Mouse (Mus musculus) hindbrain, embryonic 12.5 days (tissue): ENCODE measurements at regions not wholly inside any gene's neighbourhood (a gene's known extent, or its start where the extent isn't known, plus 50 kb on each side); places are given as distances from the start of the nearest gene placed in this dataset.

Experiments used
- ATAC-seq: fragments of 200-750 bp; cut with Nextera tagmentation; 2 replicates; pipeline ENCODE4 v1.8.0; 2017; ENCODE audit warnings: moderate TSS enrichment; ENCODE audit not compliant: low FRiP score
- H3K27ac ChIP-seq: fragments of 300-500 bp; sonication (generic); 2 replicates; pipeline ENCODE4 v1.5.1; 2016; ENCODE audit warnings: mild to moderate bottlenecking
- H3K27me3 ChIP-seq: fragments of 300-500 bp; sonication (generic); 2 replicates; pipeline ENCODE4 v1.6.1; 2016; ENCODE audit warnings: mild to moderate bottlenecking
- H3K36me3 ChIP-seq: fragments of 300-500 bp; sonication (generic); 2 replicates; pipeline ENCODE4 v1.6.1; 2016; ENCODE audit warnings: mild to moderate bottlenecking
- H3K4me1 ChIP-seq: fragments of 300-500 bp; sonication (generic); 2 replicates; pipeline ENCODE4 v1.6.1; 2016
- H3K4me2 ChIP-seq: fragments of 300-500 bp; sonication (generic); replicated peaks from 2 replicates; pipeline ENCODE4 v1.6.1; 2016; ENCODE audit warnings: mild to moderate bottlenecking
- H3K4me3 ChIP-seq: fragments of 300-500 bp; sonication (generic); 2 replicates; pipeline ENCODE4 v1.5.1; 2016; ENCODE audit warnings: mild to moderate bottlenecking
- H3K9ac ChIP-seq: fragments of 300-500 bp; sonication (generic); 2 replicates; pipeline ENCODE4 v1.6.1; 2016; ENCODE audit warnings: mild to moderate bottlenecking, moderate library complexity
- H3K9me3 ChIP-seq: fragments of 300-500 bp; sonication (generic); replicated peaks from 2 replicates; pipeline ENCODE4 v1.6.1; 2016; ENCODE audit warnings: mild to moderate bottlenecking
- WGBS: fragments of 180-500 bp; shearing (Covaris S2); methylation state at CpG from one replicate; pipeline ENCODE4 v1.1.7; 2016; 5-methylcytosine and 5-hydroxymethylcytosine counted together

DNA sequence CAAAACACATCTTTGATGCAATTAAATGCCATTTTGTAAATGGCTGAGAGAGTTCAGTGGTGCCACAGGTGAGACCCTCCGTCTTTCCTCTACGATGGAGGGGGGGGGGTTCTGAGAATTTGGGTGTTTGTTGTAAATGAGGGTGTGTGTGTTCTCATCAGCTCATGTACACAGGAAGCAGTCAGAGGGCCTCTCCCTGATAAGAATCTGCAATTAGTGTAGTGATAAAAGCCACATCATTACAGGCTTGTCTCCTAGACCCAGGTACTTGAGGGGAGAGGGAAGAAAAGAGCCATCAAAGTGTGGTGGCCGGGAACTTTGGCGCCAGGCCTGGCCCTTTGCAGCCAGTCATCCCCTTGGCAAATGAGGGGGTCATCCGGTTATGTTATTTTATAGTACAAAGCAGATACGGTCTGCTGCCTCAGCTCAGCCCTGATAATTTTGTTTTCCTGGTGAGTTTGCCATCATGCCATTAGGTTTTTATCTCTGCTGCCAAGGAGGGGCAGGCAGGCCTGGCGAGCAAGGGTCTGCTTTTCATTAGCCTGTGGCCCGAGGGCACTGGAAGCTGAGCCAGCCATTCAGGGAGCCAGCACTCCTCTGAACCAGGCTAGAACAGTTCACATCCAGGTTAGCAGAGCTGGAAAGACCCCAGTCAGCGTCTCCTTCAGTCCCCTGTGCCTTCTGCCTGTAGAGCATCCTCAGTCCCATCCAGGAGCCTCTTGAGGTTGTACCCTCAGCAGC, 59.7 kb downstream of the H2al1j start:
- Histone ChIP-seq H3K4me3 (no peak overlapping the region), H3K27ac (no peak overlapping the region), H3K36me3 (no peaks in the 10 kb centered on the region), H3K9me3 (no peaks in the 10 kb centered on the region), H3K27me3 (peaks cover 12% of the 10 kb centered on the region; the same call in 1 of the 2 replicates), H3K4me1 (0 out of 2 replicates have a peak, but pooled peaks cover 2% of the 10 kb centered on the region), H3K4me2 (no peak overlapping the region), H3K9ac (no peak overlapping the region)
- ATAC-seq: no peak
- WGBS: 75% methylated on average over 9 of the region's 9 CpGs

DNA sequence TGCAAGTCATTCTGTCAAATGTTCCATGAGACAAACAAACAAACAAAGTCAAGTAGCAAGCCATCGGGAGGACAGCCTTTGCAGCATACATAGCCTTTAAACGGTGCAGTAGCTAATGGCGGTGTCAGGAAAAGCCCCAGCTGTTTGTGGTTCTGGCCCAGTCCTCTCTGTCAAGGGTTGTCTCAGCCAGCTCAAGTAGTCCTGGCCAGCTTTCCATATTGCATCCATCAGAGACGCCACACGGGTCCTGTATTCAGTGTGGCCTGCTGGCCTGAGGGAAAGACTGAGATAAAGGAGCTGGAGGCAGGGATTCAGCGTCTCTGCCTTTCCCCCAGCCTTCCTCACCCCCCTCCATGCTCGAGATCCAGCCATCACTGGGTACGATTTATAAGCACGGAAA, 61.2 kb downstream of the H2al1j start:
- ATAC-seq: no peak
- H3K36me3 ChIP-seq: no peaks in the 10 kb centered on the region
- no peak overlapping the region for H3K4me3 ChIP-seq
- H3K27ac ChIP-seq: no peak overlapping the region
- no peak overlapping the region for H3K9ac ChIP-seq
- H3K27me3 ChIP-seq: peaks cover 12% of the 10 kb centered on the region; the same call in 1 of the 2 replicates
- no peaks in the 10 kb centered on the region for H3K9me3 ChIP-seq
- no peak overlapping the region for H3K4me2 ChIP-seq
- 0 out of 2 replicates have a peak, but pooled peaks cover 2% of the 10 kb centered on the region for H3K4me1 ChIP-seq
- WGBS: 76% methylated on average over 9 of the region's 9 CpGs

DNA sequence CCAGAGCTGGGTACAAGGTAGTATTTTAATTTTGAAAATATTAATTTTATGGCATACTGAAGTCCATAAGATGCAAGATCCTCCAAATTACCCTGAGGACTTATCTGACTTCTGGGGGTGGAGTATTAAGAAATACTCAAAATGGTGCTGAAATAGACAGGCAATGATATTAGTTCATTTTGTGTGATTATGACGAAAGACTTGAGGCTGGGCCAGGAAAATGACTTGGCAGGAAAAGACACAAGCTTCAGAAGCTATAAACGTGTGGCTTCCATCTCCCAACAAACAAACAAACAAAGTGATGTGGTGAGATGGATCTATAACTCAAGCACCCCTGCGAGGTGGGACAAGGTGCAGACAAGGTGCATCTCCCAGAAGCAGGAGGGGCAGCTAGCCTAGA, 72.8 kb downstream of the H2al1j start:
- peaks cover 12% of the 10 kb centered on the region for H3K27me3 ChIP-seq
- 85% methylated on average over 3 of the region's 3 CpGs for whole genome bisulfite sequencing

DNA sequence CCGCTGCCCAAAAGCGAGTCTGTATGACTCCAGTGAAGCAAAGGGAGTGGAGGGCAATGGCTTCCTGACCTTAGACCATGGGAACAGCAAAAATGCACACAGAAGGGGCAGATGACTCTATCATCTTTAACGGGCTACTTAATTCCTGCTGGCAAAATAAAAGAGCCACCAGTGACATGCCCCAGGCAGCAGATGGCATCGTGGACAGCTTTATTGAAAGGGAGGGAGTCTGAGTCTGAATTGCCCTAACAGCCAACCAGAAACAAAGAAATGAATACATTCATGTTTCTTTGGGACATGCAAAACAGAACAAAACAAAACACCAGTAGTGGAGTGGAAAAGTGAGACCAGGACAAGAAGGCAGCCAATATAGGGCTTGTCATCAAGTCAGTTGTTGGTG, 76.7 kb downstream of the H2al1j start:
- H3K4me3 ChIP-seq: no peak overlapping the region
- H3K27ac ChIP-seq: no peak overlapping the region
- no peaks in the 10 kb centered on the region for H3K36me3 ChIP-seq
- no peak for ATAC-seq
- H3K27me3 ChIP-seq: peaks cover 15% of the 10 kb centered on the region
- H3K9me3 ChIP-seq: no peaks in the 10 kb centered on the region
- no peak overlapping the region for H3K9ac ChIP-seq
- 64% methylated on average over 4 of the region's 4 CpGs for WGBS
- H3K4me2 ChIP-seq: no peak overlapping the region
- no peaks in the 10 kb centered on the region for H3K4me1 ChIP-seq

More for the DNA sequence above, 72.8 kb downstream of the H2al1j start:
- Histone ChIP-seq H3K4me1 (no peaks in the 10 kb centered on the region), H3K4me3 (no peak overlapping the region), H3K27ac (no peak overlapping the region), H3K36me3 (no peaks in the 10 kb centered on the region), H3K9me3 (no peaks in the 10 kb centered on the region), H3K9ac (no peak overlapping the region), H3K4me2 (no peak overlapping the region)
- ATAC-seq: no peak

DNA sequence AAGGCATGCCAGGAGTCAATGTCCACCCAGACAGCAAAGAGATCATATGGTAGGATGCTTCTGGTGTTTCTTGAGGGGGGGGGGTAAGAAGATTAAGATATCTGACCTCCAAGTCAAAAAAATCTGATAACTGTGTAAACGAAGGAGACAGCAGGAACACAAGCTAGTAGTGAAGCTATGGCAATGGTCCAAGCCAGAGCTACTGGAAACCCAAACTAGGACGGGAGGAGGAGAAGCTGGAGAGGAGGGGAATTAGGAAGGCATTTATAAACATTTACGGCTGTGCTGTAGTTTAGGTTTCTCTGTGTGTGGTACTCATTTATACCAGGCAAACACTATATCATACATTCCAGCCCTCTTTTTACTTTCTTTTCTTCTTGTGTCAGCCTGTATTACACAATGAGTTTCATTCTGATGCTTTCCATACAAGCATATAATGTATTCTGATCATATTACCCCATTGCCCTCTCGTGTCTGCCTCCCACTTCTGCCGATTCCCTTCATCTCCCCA, 84.7 kb downstream of the H2al1j start:
- Histone ChIP-seq H3K9ac (no peak overlapping the region), H3K27me3 (peaks cover 16% of the 10 kb centered on the region; the same call in 1 of the 2 replicates), H3K4me2 (no peak overlapping the region), H3K4me1 (peaks cover 6% of the 10 kb centered on the region), H3K4me3 (no peak overlapping the region), H3K27ac (no peak overlapping the region), H3K9me3 (no peaks in the 10 kb centered on the region), H3K36me3 (no peaks in the 10 kb centered on the region)
- ATAC-seq: no peak
- WGBS: 67% methylated on average over 5 of the region's 5 CpGs

DNA sequence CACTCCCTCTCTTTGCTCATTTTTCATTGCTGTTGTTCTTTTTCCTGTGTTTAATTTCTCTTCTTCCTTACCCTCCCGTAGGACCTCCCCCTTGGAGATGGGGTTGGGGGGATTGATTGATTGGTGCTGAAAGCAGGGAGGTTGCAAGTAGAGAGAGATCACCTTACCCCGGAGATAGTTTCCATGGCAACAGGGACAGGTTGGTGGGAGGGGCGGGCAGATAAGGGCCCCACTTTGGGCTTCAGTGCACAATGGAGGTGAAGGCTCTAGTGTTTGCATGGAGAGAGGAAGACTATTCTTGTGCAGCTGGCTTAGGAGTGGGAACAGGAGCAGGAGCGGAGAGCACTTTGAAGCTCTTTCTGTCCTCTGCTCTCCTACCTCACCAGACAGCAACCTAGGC, 88.0 kb downstream of the H2al1j start:
- peaks cover 22% of the 10 kb centered on the region; the same call in 1 of the 2 replicates for H3K27me3 ChIP-seq
- H3K9ac ChIP-seq: no peak overlapping the region
- H3K27ac ChIP-seq: no peak overlapping the region
- H3K4me1 ChIP-seq: peaks cover 6% of the 10 kb centered on the region
- WGBS: 24% methylated on average over 4 of the region's 4 CpGs
- ATAC-seq: no peak
- H3K9me3 ChIP-seq: no peaks in the 10 kb centered on the region
- H3K36me3 ChIP-seq: no peaks in the 10 kb centered on the region
- H3K4me2 ChIP-seq: no peak overlapping the region
- no peak overlapping the region for H3K4me3 ChIP-seq

DNA sequence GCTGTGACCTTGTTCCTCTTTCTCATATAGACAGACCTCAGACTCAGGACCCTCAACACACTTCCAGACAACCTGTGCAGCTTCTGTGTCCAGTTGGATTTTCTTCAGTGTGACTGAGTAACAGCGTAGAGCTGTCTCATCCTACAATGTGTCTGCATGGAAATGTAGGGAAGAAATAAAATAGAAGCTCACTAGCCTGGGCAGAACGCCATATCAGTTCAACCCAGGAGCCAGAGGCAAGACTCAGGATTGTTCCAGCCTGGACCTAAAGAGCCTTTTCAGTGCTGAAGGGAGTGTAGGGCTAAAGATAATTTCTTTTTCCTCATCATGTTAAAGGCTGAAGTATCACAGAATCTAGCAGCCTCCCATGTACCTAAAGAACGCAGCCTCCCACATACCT, 88.9 kb downstream of the H2al1j start:
- WGBS: 95% methylated on average over 3 of the region's 3 CpGs
- Histone ChIP-seq H3K4me2 (no peak overlapping the region), H3K4me1 (peaks cover 6% of the 10 kb centered on the region), H3K9ac (no peak overlapping the region), H3K9me3 (no peaks in the 10 kb centered on the region), H3K4me3 (no peak overlapping the region), H3K27me3 (peaks cover 29% of the 10 kb centered on the region), H3K27ac (no peak overlapping the region), H3K36me3 (no peaks in the 10 kb centered on the region)
- ATAC-seq: no peak

DNA sequence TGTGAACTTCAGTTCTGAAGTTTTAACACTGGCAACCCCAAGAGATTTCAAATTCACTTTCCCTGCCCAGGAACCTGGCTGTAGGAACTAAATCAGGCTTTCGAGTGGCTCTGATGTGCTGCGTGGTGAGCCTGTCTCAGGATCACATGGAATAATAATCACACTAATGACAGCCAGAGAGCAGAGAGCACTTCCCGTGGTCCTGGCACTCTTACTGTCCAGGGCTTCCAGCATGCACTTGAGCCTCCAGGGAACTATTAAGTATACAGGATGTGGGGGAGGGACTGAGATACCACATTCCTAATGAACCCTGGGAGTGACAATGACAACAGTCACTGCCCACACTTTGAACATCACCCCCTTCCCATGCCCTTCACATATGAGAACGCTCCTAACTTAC, 90.2 kb downstream of the H2al1j start:
- no peak overlapping the region for H3K27ac ChIP-seq
- no peak overlapping the region for H3K4me3 ChIP-seq
- no peak overlapping the region for H3K4me2 ChIP-seq
- no peaks in the 10 kb centered on the region for H3K36me3 ChIP-seq
- no peak for ATAC-seq
- H3K9ac ChIP-seq: no peak overlapping the region
- H3K27me3 ChIP-seq: peaks cover 26% of the 10 kb centered on the region
- peaks cover 6% of the 10 kb centered on the region for H3K4me1 ChIP-seq
- H3K9me3 ChIP-seq: no peaks in the 10 kb centered on the region
- 56% methylated on average over 4 of the region's 4 CpGs for WGBS

DNA sequence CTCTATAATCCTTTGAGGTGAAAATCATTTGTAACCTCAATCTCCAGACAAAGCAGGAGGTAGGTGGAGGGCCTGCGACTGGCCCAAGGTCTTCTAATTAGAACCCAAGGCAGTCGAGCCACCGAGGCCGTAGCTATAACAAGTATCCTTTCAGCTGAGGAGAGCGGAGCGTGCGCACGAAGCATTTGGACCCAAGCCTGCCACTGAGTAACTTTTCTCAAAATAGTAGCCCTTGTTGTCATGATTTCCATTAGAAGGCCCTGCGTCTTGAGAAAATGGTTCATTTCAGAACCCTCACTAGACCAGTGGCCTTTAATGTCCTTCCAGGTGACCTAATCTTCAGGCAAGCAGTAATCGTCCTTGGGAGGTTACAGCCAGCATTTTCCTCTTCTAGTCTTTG, 90.6 kb downstream of the H2al1j start:
- no peaks in the 10 kb centered on the region for H3K9me3 ChIP-seq
- no peak overlapping the region for H3K9ac ChIP-seq
- WGBS: 83% methylated on average over 10 of the region's 10 CpGs
- H3K4me3 ChIP-seq: no peak overlapping the region
- no peaks in the 10 kb centered on the region for H3K36me3 ChIP-seq
- H3K27ac ChIP-seq: no peak overlapping the region
- peaks cover 28% of the 10 kb centered on the region for H3K27me3 ChIP-seq
- no peak for ATAC-seq
- no peak overlapping the region for H3K4me2 ChIP-seq
- H3K4me1 ChIP-seq: peaks cover 6% of the 10 kb centered on the region

DNA sequence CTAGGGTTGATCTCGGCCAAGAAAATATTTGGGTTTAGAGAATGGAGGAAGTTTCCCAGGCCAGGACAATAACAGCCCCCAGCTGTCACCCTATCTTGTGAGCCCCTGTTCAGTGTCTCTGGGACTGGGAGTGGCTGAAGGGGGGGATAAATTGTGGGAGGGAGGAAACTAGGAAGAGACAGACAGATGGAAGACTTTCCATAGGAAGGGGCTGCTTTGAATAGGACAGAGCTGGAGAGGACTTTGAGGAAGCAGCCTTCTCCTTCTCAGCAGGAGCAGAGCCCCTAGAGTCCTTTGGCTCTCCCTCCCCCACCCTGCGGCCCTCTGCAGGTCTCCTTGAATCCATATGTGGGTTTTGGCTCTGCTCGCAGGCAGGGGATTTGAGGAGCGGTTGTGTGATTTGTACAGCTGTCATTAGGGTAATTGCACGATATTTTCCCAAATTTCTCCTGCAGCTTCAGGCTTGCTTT, 91.6 kb downstream of the H2al1j start:
- H3K4me1 ChIP-seq: peaks cover 6% of the 10 kb centered on the region
- peaks cover 36% of the 10 kb centered on the region for H3K27me3 ChIP-seq
- no peak overlapping the region for H3K4me3 ChIP-seq
- H3K9ac ChIP-seq: no peak overlapping the region
- ATAC-seq: no peak
- no peak overlapping the region for H3K4me2 ChIP-seq
- no peaks in the 10 kb centered on the region for H3K36me3 ChIP-seq
- H3K27ac ChIP-seq: no peak overlapping the region
- H3K9me3 ChIP-seq: no peaks in the 10 kb centered on the region
- WGBS: 44% methylated on average over 5 of the region's 5 CpGs

DNA sequence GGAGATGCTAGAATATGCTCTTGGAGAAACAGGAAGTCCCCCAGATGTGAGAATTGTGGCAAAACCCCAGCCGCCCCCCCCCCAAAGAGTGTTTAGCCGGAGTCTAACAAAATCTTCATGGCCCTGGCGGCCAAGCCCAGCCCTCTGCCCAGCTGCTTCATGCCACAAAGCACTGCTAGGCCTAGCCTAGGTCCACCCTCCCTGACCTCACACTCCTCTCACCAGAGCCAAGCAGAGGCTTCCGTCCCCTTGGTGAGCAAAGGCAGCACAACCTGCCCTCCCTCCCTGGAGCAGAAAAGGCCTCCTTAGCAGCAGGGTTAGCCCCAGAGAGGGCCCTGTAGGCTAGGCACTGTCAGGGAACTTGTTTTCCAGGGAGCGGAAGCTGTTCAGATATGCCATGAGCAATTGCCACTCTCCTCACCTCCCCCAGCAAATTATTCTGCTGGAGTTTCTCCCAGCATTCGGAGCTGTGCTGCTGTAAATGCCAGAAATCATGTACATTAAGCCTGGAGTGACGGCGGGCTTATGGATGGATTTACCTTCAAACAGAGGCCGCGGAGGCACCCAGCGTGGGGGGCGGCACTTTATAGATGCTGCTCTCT, 104.9 kb downstream of the H2al1j start:
- ATAC-seq: no peak
- H3K36me3 ChIP-seq: no peaks in the 10 kb centered on the region
- H3K4me2 ChIP-seq: no peak overlapping the region
- no peak overlapping the region for H3K4me3 ChIP-seq
- no peak overlapping the region; the same call in 1 of the 2 replicates for H3K27ac ChIP-seq
- whole genome bisulfite sequencing: 57% methylated on average over 12 of the region's 12 CpGs
- peaks cover 56% of the 10 kb centered on the region for H3K27me3 ChIP-seq
- H3K4me1 ChIP-seq: peaks cover 21% of the 10 kb centered on the region
- no peak overlapping the region for H3K9ac ChIP-seq
- no peaks in the 10 kb centered on the region for H3K9me3 ChIP-seq

DNA sequence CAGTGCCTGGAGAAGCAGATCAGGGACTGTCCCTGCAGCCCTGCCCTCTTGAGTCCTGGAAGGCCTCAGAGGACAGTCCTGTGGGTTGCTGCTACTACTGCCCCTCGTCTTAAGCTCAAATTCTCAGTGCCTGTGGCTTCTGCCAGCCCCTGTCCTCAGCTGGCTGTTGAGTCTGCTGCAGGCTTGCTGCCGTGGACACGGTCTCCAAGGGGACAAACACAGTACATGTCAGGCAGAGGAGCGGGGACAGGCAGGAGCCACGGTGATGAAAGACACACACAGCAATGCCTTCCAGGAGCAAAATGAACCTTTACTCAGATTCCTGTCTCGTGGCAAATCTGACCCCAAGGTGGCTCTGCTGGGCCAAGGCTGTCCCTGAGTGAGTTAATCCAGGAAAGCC, 107.7 kb downstream of the H2al1j start:
- peak overlapping the region; percentile 30; the same call in 1 of the 2 replicates for H3K27ac ChIP-seq
- H3K4me2 ChIP-seq: no peak overlapping the region
- no peaks in the 10 kb centered on the region for H3K36me3 ChIP-seq
- peaks cover 41% of the 10 kb centered on the region for H3K27me3 ChIP-seq
- no peak overlapping the region for H3K4me3 ChIP-seq
- 34% methylated on average over 6 of the region's 6 CpGs for WGBS
- no peaks in the 10 kb centered on the region for H3K9me3 ChIP-seq
- H3K4me1 ChIP-seq: peaks cover 21% of the 10 kb centered on the region
- H3K9ac ChIP-seq: no peak overlapping the region
- ATAC-seq: no peak
